Mouse (Mus musculus): ENCODE measurements around the gene Txnrd2.

- no peak for TF ChIP-seq CTCF (IDR thresholded peaks at IDR 0.05; ENCODE audit: borderline replicate concordance, insufficient read depth, low read length)
- TF ChIP-seq POLR2A (IDR thresholded peaks at IDR 0.05; ENCODE audit: low read depth, low read length): no peak
Observed at GRCm38 (mm10) chr16:18523563-18524245, 97.5 kb downstream of the Txnrd2 start.

Measured in embryonic fibroblast, embryonic 13.5 days (primary cell).